Mouse (Mus musculus) B cell, adult 2 months (primary cell): Measurements from ENCODE around the gene Lamc1.
"Not testable (repeated sequence)": the region's sequence is repeated elsewhere in the genome, so short reads cannot be mapped to it uniquely, and the experiment has no call there.

ENCODE experiments used
- DNase-seq, 2 experiments: peaks; one replicate each; pipeline ENCODE4 v3.0.0; 2022

Lamc1 gene

GRCm38 (mm10) chr1:153332444-153333295 lies at the start of gene Lamc1:
Gene Lamc1 (minus strand): TSS chr1:153332786.
- peak; percentile 83 to 85 for DNase-seq

- DNase-seq: no peak
Observed at GRCm38 (mm10) chr1:153380746-153381282, 48.2 kb upstream of the Lamc1 start.

GRCm38 (mm10) chr1:153379832-153380231 lies 47.2 kb upstream of the Lamc1 start:
- DNase-seq: no peak

- no peak for DNase-seq
Observed at GRCm38 (mm10) chr1:153378587-153378986, 46.0 kb upstream of the Lamc1 start.

- DNase-seq: no peak
Observed at GRCm38 (mm10) chr1:153376446-153376845, 43.9 kb upstream of the Lamc1 start.

- no peak for DNase-seq
Observed at GRCm38 (mm10) chr1:153374136-153374535, 41.5 kb upstream of the Lamc1 start.

GRCm38 (mm10) chr1:153371846-153372245 lies 39.3 kb upstream of the Lamc1 start:
- DNase-seq: no peak

GRCm38 (mm10) chr1:153369011-153369410 lies 36.4 kb upstream of the Lamc1 start:
- DNase-seq: no peak

GRCm38 (mm10) chr1:153367048-153367447 lies 34.5 kb upstream of the Lamc1 start:
- DNase-seq: no peak

GRCm38 (mm10) chr1:153361926-153362325 lies 29.3 kb upstream of the Lamc1 start:
- DNase-seq: no peak

- no peak for DNase-seq
Observed at GRCm38 (mm10) chr1:153360556-153360955, 28.0 kb upstream of the Lamc1 start.

- no peak for DNase-seq
Observed at GRCm38 (mm10) chr1:153357218-153357617, 24.6 kb upstream of the Lamc1 start.

GRCm38 (mm10) chr1:153354466-153354865 lies 21.9 kb upstream of the Lamc1 start:
- DNase-seq: no peak

GRCm38 (mm10) chr1:153353736-153354430 lies 21.3 kb upstream of the Lamc1 start:
- no peak for DNase-seq

GRCm38 (mm10) chr1:153351034-153351433 lies 18.4 kb upstream of the Lamc1 start:
- DNase-seq: no peak

- DNase-seq: no peak
Observed at GRCm38 (mm10) chr1:153347726-153348125, 15.1 kb upstream of the Lamc1 start.

GRCm38 (mm10) chr1:153347040-153347439 lies 14.5 kb upstream of the Lamc1 start:
- no peak for DNase-seq

- no peak for DNase-seq
Observed at GRCm38 (mm10) chr1:153345699-153346291, 13.2 kb upstream of the Lamc1 start.

- no peak for DNase-seq
Observed at GRCm38 (mm10) chr1:153345002-153345401, 12.4 kb upstream of the Lamc1 start.

GRCm38 (mm10) chr1:153335451-153335850 lies 2.9 kb upstream of the Lamc1 start:
- DNase-seq: not testable (repeated sequence)

GRCm38 (mm10) chr1:153333296-153334121 lies 923 bp upstream of the Lamc1 start:
- peak; percentile 24 to 27 for DNase-seq

GRCm38 (mm10) chr1:153331796-153332443 lies 666 bp downstream of the Lamc1 start:
- peak; percentile 79 to 81 for DNase-seq
